8 mouse cellular contexts compared by ENCODE assay signal in genomic region chr10:81385603-81386306, GRCm38 (mm10). TPM values are rescaled to one million over a fixed set of nuclear protein-coding genes. Genes with fewer than 3 reads are reported as not detected.
DNase-seq lines count a peak whose midpoint lies in the region; ATAC-seq and TF ChIP-seq lines count a peak whose summit lies in the region.

No protein-coding gene starts in this region.

- no peak overlapping the region for H3K27ac ChIP-seq in cerebellum, adult 2 months (ENCODE audit: insufficient read depth, low read length)
- H3K27ac ChIP-seq in neural tube, embryonic 12.5 days, result no peak overlapping the region
- no peak overlapping the region for H3K27ac ChIP-seq in limb, embryonic 12.5 days
- H3K27ac ChIP-seq in stomach, embryonic 14.5 days (ENCODE audit: low read length), result no peak overlapping the region

- 41% methylated on average over 22 of the region's 22 CpGs for WGBS in cerebellum, adult 2 months
- WGBS in neural tube, embryonic 12.5 days, result 84% methylated on average over 22 of the region's 22 CpGs
- WGBS in limb, embryonic 12.5 days, result 85% methylated on average over 22 of the region's 22 CpGs
- 73% methylated on average over 22 of the region's 22 CpGs for WGBS in stomach, embryonic 14.5 days

- H3K4me1 ChIP-seq in cerebellum, adult 2 months (ENCODE audit: control insufficient read depth, insufficient read depth, low read length), result peaks cover 10% of the 10 kb centered on the region
- peaks cover 21% of the 10 kb centered on the region for H3K4me1 ChIP-seq in neural tube, embryonic 12.5 days
- H3K4me1 ChIP-seq in limb, embryonic 12.5 days (replicated peaks), result peaks cover 18% of the 10 kb centered on the region
- H3K4me1 ChIP-seq in stomach, embryonic 14.5 days (ENCODE audit: control insufficient read depth, insufficient read depth, low read length), result peaks cover 17% of the 10 kb centered on the region

- H3K4me2 ChIP-seq in neural tube, embryonic 12.5 days (replicated peaks), result peak overlapping the region; percentile 95
- H3K4me2 ChIP-seq in limb, embryonic 12.5 days, result peak overlapping the region; percentile 84
- 0 out of 2 replicates have a peak overlapping the region, but pooled peaks have one; percentile 80 for H3K4me2 ChIP-seq in stomach, embryonic 14.5 days (replicated peaks; ENCODE audit: low read depth, low read length)

- H3K4me3 ChIP-seq in cerebellum, adult 2 months (replicated peaks; ENCODE audit: insufficient read depth, low read depth, low read length), result peak overlapping the region; percentile 83
- peak overlapping the region; percentile 74; the same call in 1 of the 2 replicates for H3K4me3 ChIP-seq in neural tube, embryonic 12.5 days
- H3K4me3 ChIP-seq in limb, embryonic 12.5 days (replicated peaks), result peak overlapping the region; percentile 92
- H3K4me3 ChIP-seq in stomach, embryonic 14.5 days (ENCODE audit: low read depth, low read length), result peak overlapping the region; percentile 96; the same call in 1 of the 2 replicates

- H3K9ac ChIP-seq in neural tube, embryonic 12.5 days, result peak overlapping the region; percentile 73; the same call in 1 of the 2 replicates
- no peak overlapping the region for H3K9ac ChIP-seq in limb, embryonic 12.5 days (replicated peaks)
- no peak overlapping the region for H3K9ac ChIP-seq in stomach, embryonic 14.5 days (replicated peaks; ENCODE audit: low read depth, low read length)

- H3K27me3 ChIP-seq in cerebellum, adult 2 months (ENCODE audit: control insufficient read depth, insufficient read depth, low read length), result no peaks in the 10 kb centered on the region
- no peaks in the 10 kb centered on the region for H3K27me3 ChIP-seq in neural tube, embryonic 12.5 days (replicated peaks)
- H3K27me3 ChIP-seq in limb, embryonic 12.5 days, result no peaks in the 10 kb centered on the region
- H3K27me3 ChIP-seq in stomach, embryonic 14.5 days (ENCODE audit: control insufficient read depth, insufficient read depth, low read length), result no peaks in the 10 kb centered on the region

- DNase-seq in cerebellum, adult 2 months, result no peak
- no peak for DNase-seq in cerebellum, postnatal 4 days (ENCODE audit: low spot score in 2 of 2)
- no peak for DNase-seq in neural tube, embryonic 10.5 days (ENCODE audit: extremely low spot score, low spot score)
- no peak for DNase-seq in left cerebral cortex, adult 18-20 months (ENCODE audit: low spot score in 2 of 2)
- no peak for DNase-seq in retina, embryonic 14.5 days (ENCODE audit: low spot score)

- no peak for TF ChIP-seq CTCF in cerebellum, adult 2 months (IDR thresholded peaks at IDR 0.05; ENCODE audit: borderline replicate concordance, insufficient read depth, low read depth, low read length)

- no peak for ATAC-seq in neural tube, embryonic 12.5 days (ENCODE audit: low FRiP score, low read depth)
- ATAC-seq in limb, embryonic 12.5 days (ENCODE audit: insufficient number of reproducible peaks, insufficient read depth, low FRiP score, low TSS enrichment, low read depth), result no peak
- ATAC-seq in stomach, embryonic 14.5 days (ENCODE audit: insufficient number of reproducible peaks, insufficient read depth, low FRiP score, low read depth), result no peak

- peaks cover 30% of the 10 kb centered on the region for H3K36me3 ChIP-seq in neural tube, embryonic 12.5 days
- peaks cover 46% of the 10 kb centered on the region for H3K36me3 ChIP-seq in limb, embryonic 12.5 days
- peaks cover 25% of the 10 kb centered on the region for H3K36me3 ChIP-seq in stomach, embryonic 14.5 days (ENCODE audit: control insufficient read depth, insufficient read depth, low read length)

- no peak for TF ChIP-seq POLR2A in cerebellum, adult 2 months (IDR thresholded peaks at IDR 0.05; ENCODE audit: borderline replicate concordance, insufficient read depth, low read length)

- H3K9me3 ChIP-seq in neural tube, embryonic 12.5 days, result no peaks in the 10 kb centered on the region
- no peaks in the 10 kb centered on the region for H3K9me3 ChIP-seq in limb, embryonic 12.5 days
- no peaks in the 10 kb centered on the region for H3K9me3 ChIP-seq in stomach, embryonic 14.5 days (ENCODE audit: control insufficient read depth, low read depth, low read length)

RNA-seq across cellular contexts. Expression of gene Gm48551, which starts 1.5 kb away (rescaled TPM):
- polyA plus RNA-seq in cerebellum, adult 2 months (2012; rRNA removed), result 10.2 and 10.8 TPM in 2 replicates
- 5.0 and 5.3 TPM in 2 replicates for polyA plus RNA-seq in neural tube, embryonic 12.5 days (2016; fragmentation: Nextera tagmentation; extraction: Ambion mirVana)
- polyA plus RNA-seq in limb, embryonic 12.5 days (2016; fragmentation: Nextera tagmentation; extraction: Ambion mirVana), result 3.3 and 3.8 TPM in 2 replicates
- polyA plus RNA-seq in stomach, embryonic 14.5 days (2014; fragmentation: Nextera tagmentation; extraction: Ambion mirVana), result 3.1 and 4.1 TPM in 2 replicates
- total RNA-seq in left cerebral cortex, adult 18-20 months (2021), result 1 to 10 TPM; 3.1 to 3.8 TPM

RNA-seq across cellular contexts. Expression of gene Dohh, which starts 1.5 kb away (rescaled TPM):
- 87.7 and 93.1 TPM in 2 replicates for polyA plus RNA-seq in cerebellum, adult 2 months (2012; rRNA removed)
- 75.6 and 77.9 TPM in 2 replicates for polyA plus RNA-seq in neural tube, embryonic 12.5 days (2016; fragmentation: Nextera tagmentation; extraction: Ambion mirVana)
- 71.9 and 74.6 TPM in 2 replicates for polyA plus RNA-seq in limb, embryonic 12.5 days (2016; fragmentation: Nextera tagmentation; extraction: Ambion mirVana)
- polyA plus RNA-seq in stomach, embryonic 14.5 days (2014; fragmentation: Nextera tagmentation; extraction: Ambion mirVana), result 44.8 and 48.5 TPM in 2 replicates
- total RNA-seq in left cerebral cortex, adult 18-20 months (2021), result 10 to 100 TPM; 87.4 to 97.6 TPM

RNA-seq across cellular contexts. Expression of gene Gm48552, which starts 3.0 kb away (rescaled TPM):
- polyA plus RNA-seq in cerebellum, adult 2 months (2012; rRNA removed), result 10.7 and 13.8 TPM in 2 replicates
- 2.3 and 2.5 TPM in 2 replicates for polyA plus RNA-seq in neural tube, embryonic 12.5 days (2016; fragmentation: Nextera tagmentation; extraction: Ambion mirVana)
- 1.1 and 3.1 TPM in 2 replicates for polyA plus RNA-seq in limb, embryonic 12.5 days (2016; fragmentation: Nextera tagmentation; extraction: Ambion mirVana)
- polyA plus RNA-seq in stomach, embryonic 14.5 days (2014; fragmentation: Nextera tagmentation; extraction: Ambion mirVana), result 1.0 and 1.1 TPM in 2 replicates
- 1 to 10 TPM; 2.7 to 2.8 TPM for total RNA-seq in left cerebral cortex, adult 18-20 months (2021)

RNA-seq across cellular contexts. Expression of gene Smim24, which starts 7.1 kb away (rescaled TPM):
- 1.2 and 1.7 TPM in 2 replicates for polyA plus RNA-seq in cerebellum, adult 2 months (2012; rRNA removed)
- 2.1 and 2.7 TPM in 2 replicates for polyA plus RNA-seq in neural tube, embryonic 12.5 days (2016; fragmentation: Nextera tagmentation; extraction: Ambion mirVana)
- 2.9 and 3.0 TPM in 2 replicates for polyA plus RNA-seq in limb, embryonic 12.5 days (2016; fragmentation: Nextera tagmentation; extraction: Ambion mirVana)
- polyA plus RNA-seq in stomach, embryonic 14.5 days (2014; fragmentation: Nextera tagmentation; extraction: Ambion mirVana), result 17.7 and 21.5 TPM in 2 replicates
- total RNA-seq in left cerebral cortex, adult 18-20 months (2021), result 1 to 10 TPM; 1.1 to 1.2 TPM

RNA-seq across cellular contexts. Expression of gene Fzr1, which starts 7.4 kb away (rescaled TPM):
- polyA plus RNA-seq in cerebellum, adult 2 months (2012; rRNA removed), result 75.8 and 81.5 TPM in 2 replicates
- 136 and 138 TPM in 2 replicates for polyA plus RNA-seq in neural tube, embryonic 12.5 days (2016; fragmentation: Nextera tagmentation; extraction: Ambion mirVana)
- 136 and 137 TPM in 2 replicates for polyA plus RNA-seq in limb, embryonic 12.5 days (2016; fragmentation: Nextera tagmentation; extraction: Ambion mirVana)
- 81.3 and 88.7 TPM in 2 replicates for polyA plus RNA-seq in stomach, embryonic 14.5 days (2014; fragmentation: Nextera tagmentation; extraction: Ambion mirVana)
- total RNA-seq in left cerebral cortex, adult 18-20 months (2021), result 10 to 100 TPM; 71.1 to 72.1 TPM
